Mouse (Mus musculus) heart, postnatal 0 days (tissue): ENCODE measurements around the gene Stxbp3.

Source experiments
- CTCF ChIP-seq: IDR thresholded peaks from 2 replicates; pipeline ENCODE4 v1.5.1; 2016; ENCODE audit warnings: antibody characterized with exemption, control low read depth, low read depth
- EP300 ChIP-seq: IDR thresholded peaks from 2 replicates; pipeline ENCODE4 v1.6.1; 2016; ENCODE audit warnings: antibody characterized with exemption, low read depth

- TF ChIP-seq EP300: no peak
- no peak for TF ChIP-seq CTCF
Observed at GRCm38 (mm10) chr3:108831750-108832149, 8.6 kb downstream of the Stxbp3 start.
